Mouse (Mus musculus): ENCODE measurements at regions not wholly inside any gene's neighbourhood (a gene's known extent, or its start where the extent isn't known, plus 50 kb on each side); places are given as distances from the start of the nearest gene placed in this dataset.

DNA sequence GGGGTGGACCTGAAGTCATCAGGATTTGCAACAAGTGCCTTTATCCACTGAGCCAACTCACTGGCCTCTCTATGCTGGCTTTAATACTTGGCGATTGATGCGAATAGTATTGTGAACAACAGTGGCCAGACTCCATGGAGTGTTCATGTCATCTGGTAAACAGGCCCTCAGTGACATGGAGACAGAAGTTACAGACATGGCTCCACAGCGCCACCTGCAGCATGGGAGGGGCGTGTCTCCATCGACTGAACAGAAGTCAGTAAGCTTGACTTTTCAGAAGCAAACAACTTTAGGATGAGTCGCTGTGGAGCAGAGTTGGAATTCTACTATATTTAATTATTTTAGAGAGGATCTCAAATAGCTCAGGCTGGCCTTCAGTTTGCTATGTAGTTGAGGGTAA lies 74.0 kb upstream of the Foxk1 start:
- no peak for TF ChIP-seq EP300 (optimal IDR thresholded peaks at IDR 0.05)
- TF ChIP-seq CTCF (IDR thresholded peaks at IDR 0.05; ENCODE audit: low read depth): peak; percentile 70

Data from stomach, postnatal 0 days (tissue).